Mouse (Mus musculus) embryonic facial prominence, embryonic 11.5 days (tissue): ENCODE results near the gene Scn4b. TPM values are rescaled to one million over a fixed set of nuclear protein-coding genes. Genes with fewer than 3 reads are reported as not detected.

Experiments
- ATAC-seq: fragments of 200-750 bp; cut with Nextera tagmentation; replicated peaks from 2 replicates; pipeline ENCODE4 v1.8.0; 2017; ENCODE audit warnings: low read depth; ENCODE audit not compliant: insufficient number of reproducible peaks, low FRiP score, low TSS enrichment
- DNase-seq: peaks from one replicate; pipeline ENCODE4 v3.0.0-alpha.2; 2015; ENCODE audit warnings: low spot score
- H3K27ac ChIP-seq: fragments of 300-500 bp; sonication (generic); replicated peaks from 2 replicates; pipeline ENCODE4 v1.5.1; 2014; ENCODE audit warnings: mild to moderate bottlenecking, low read depth, low read length, control low read depth
- H3K27me3 ChIP-seq: fragments of 300-500 bp; sonication (generic); 2 replicates; pipeline ENCODE4 v1.6.1; 2014; ENCODE audit warnings: mild to moderate bottlenecking, low read length, moderate library complexity, mixed read lengths; ENCODE audit not compliant: control insufficient read depth, insufficient read depth
- H3K36me3 ChIP-seq: fragments of 300-500 bp; sonication (generic); replicated peaks from 2 replicates; pipeline ENCODE4 v1.6.1; 2014; ENCODE audit warnings: low read depth, mild to moderate bottlenecking, low read length, moderate library complexity, mixed read lengths; ENCODE audit not compliant: control insufficient read depth, insufficient read depth
- H3K4me1 ChIP-seq: fragments of 300-500 bp; sonication (generic); 2 replicates; pipeline ENCODE4 v1.6.1; 2014; ENCODE audit warnings: low read length, mixed read lengths; ENCODE audit not compliant: control insufficient read depth, insufficient read depth
- H3K4me2 ChIP-seq: fragments of 300-500 bp; sonication (generic); 2 replicates; pipeline ENCODE4 v1.6.1; 2014; ENCODE audit warnings: low read depth, mild to moderate bottlenecking, control low read depth, low read length, moderate library complexity
- H3K4me3 ChIP-seq: fragments of 300-500 bp; sonication (generic); 2 replicates; pipeline ENCODE4 v1.5.1; 2014; ENCODE audit warnings: low read depth, low read length, control low read depth
- H3K9ac ChIP-seq: fragments of 300-500 bp; sonication (generic); replicated peaks from 2 replicates; pipeline ENCODE4 v1.6.1; 2014; ENCODE audit warnings: mild to moderate bottlenecking, control low read depth, low read length
- H3K9me3 ChIP-seq: fragments of 300-500 bp; sonication (generic); replicated peaks from 2 replicates; pipeline ENCODE4 v1.6.1; 2016; ENCODE audit warnings: mild to moderate bottlenecking, low read length, inconsistent platforms, mixed read lengths; ENCODE audit not compliant: control insufficient read depth
- WGBS: fragments of 180-500 bp; shearing (Covaris S2); extraction: QIAGEN DNeasy Blood & Tissue Kit; methylation state at CpG from one replicate; pipeline ENCODE4 v1.1.7; 2014; 5-methylcytosine and 5-hydroxymethylcytosine counted together
- polyA plus RNA-seq: library from polyadenylated mRNA; unstranded; fragments of >200 nt; fragmentation: Nextera tagmentation; extraction: Ambion mirVana; gene quantifications from 2 replicates; pipeline ENCODE4 v1.2.1, GENCODE M21; 2014

Gene Scn4b
- polyA plus RNA-seq, 1 experiment from 2014 or later, result 0.21 TPM

DNA sequence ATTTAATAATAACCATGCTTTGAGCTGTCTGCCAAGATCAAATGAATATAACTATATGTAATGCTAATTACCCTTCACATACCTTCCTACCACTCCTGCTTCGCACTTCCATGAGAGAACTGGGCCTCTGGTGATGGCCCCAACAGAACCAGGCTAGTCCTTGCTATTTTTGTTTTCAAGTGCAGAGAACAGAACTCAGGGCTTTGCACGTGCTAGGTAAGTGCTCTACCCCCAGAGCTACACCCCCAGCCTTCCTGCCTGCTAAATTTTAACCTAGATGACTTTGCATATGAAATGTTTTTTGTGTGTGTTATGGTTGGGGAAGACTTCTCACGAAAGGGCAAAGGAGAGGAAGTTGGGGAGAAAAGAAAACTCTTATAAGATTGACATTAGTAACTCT, 44.3 kb downstream of the Scn4b start:
- no peak overlapping the region for H3K4me2 ChIP-seq
- DNase-seq (no peak), ATAC-seq (no peak)
- H3K9me3 ChIP-seq, result no peaks in the 10 kb centered on the region
- WGBS, result 65% methylated on average over 3 of the region's 3 CpGs
- H3K4me1 ChIP-seq, result no peaks in the 10 kb centered on the region
- no peak overlapping the region for H3K9ac ChIP-seq
- H3K4me3 ChIP-seq, result no peak overlapping the region
- no peaks in the 10 kb centered on the region for H3K27me3 ChIP-seq
- no peaks in the 10 kb centered on the region for H3K36me3 ChIP-seq
- no peak overlapping the region for H3K27ac ChIP-seq

DNA sequence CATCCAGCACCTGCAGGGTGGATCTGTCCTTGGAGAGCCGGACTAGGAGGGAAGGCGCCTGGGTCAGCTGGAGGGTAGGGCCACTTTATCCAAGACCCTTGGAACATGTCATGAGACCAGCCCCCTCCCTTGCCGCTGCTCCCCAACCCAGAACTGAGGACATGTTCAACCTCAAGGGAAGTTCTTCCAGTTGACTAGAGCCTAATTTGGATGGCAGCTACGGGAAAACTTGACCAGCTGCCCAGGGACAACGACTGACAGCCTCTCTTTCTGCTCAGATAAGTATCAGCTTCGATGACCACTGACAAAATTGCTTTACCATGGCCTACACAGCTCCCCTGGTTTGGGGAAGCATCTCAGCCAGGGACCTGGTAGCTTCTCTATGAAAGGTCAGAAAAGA, 45.1 kb downstream of the Scn4b start:
- H3K4me3 ChIP-seq, result no peak overlapping the region
- H3K27me3 ChIP-seq, result no peaks in the 10 kb centered on the region
- DNase-seq (no peak), ATAC-seq (no peak)
- 87% methylated on average over 6 of the region's 6 CpGs for WGBS
- H3K36me3 ChIP-seq, result no peaks in the 10 kb centered on the region
- no peaks in the 10 kb centered on the region for H3K4me1 ChIP-seq
- H3K9me3 ChIP-seq, result no peaks in the 10 kb centered on the region
- no peak overlapping the region for H3K27ac ChIP-seq
- H3K4me2 ChIP-seq, result no peak overlapping the region
- H3K9ac ChIP-seq, result no peak overlapping the region

DNA sequence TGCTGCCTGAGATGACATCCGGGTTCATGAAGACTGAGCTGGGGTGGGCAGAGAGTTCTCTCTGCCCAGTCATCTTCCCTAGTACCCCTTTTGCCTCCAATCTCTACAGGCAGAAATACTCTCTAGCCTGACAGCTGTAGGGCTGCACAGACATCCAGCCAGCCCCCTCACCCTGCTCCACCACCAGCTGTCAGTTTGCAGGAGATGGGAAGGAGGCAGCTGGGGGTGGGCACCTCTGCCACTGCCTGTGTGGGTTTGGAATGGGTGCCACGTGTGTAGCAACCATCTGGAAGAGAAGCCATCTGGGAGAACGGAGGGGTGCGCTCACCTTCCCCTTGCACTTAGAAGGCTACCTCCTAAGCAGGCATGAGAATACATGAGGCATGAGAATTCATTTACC, 47.1 kb downstream of the Scn4b start:
- Histone ChIP-seq H3K27ac (no peak overlapping the region), H3K27me3 (no peaks in the 10 kb centered on the region), H3K9me3 (no peaks in the 10 kb centered on the region), H3K4me3 (no peak overlapping the region), H3K9ac (no peak overlapping the region), H3K4me1 (no peaks in the 10 kb centered on the region), H3K4me2 (no peak overlapping the region), H3K36me3 (no peaks in the 10 kb centered on the region)
- WGBS, result 72% methylated on average over 4 of the region's 4 CpGs
- DNase-seq, result no peak
- ATAC-seq, result no peak

GRCm38 (mm10) chr9:45188570-45189563, 50.7 kb downstream of the Scn4b start:
- WGBS, result 89% methylated on average over 10 of the region's 10 CpGs
- Histone ChIP-seq H3K9me3 (no peaks in the 10 kb centered on the region), H3K27me3 (no peaks in the 10 kb centered on the region), H3K4me1 (no peaks in the 10 kb centered on the region), H3K36me3 (no peaks in the 10 kb centered on the region), H3K4me3 (no peak overlapping the region), H3K4me2 (no peak overlapping the region), H3K9ac (no peak overlapping the region), H3K27ac (no peak overlapping the region)
- ATAC-seq (no peak), DNase-seq (no peak)

DNA sequence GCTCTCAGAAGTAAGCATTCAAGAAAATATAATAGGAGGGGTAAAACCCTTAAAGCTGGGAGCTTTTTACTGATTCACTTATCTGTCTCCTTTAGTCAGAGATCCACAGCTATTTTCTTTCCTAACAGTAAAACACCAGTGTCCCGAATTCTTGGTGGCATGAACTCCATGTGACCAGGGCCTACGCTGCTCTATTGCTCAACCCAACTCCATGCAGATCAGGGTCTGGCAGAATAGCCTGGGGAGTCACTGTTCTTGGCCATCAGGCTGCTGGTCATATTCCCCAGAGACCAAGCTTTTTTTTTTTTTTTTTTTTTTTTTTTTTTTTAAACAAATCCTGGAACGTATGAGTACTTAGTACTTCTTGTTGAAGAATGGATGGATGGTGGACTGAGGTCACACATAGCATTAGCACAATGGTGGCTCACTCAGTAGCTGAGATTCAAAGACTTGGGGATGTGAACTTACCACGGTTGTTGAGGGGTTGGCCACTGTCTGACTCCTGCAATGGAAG, 51.5 kb downstream of the Scn4b start:
- H3K27me3 ChIP-seq, result no peaks in the 10 kb centered on the region
- H3K9ac ChIP-seq, result no peak overlapping the region
- H3K4me3 ChIP-seq, result no peak overlapping the region
- no peaks in the 10 kb centered on the region for H3K4me1 ChIP-seq
- WGBS, result 87% methylated on average over 4 of the region's 4 CpGs
- H3K4me2 ChIP-seq, result no peak overlapping the region
- no peak for DNase-seq
- no peaks in the 10 kb centered on the region for H3K36me3 ChIP-seq
- no peak overlapping the region for H3K27ac ChIP-seq
- no peaks in the 10 kb centered on the region for H3K9me3 ChIP-seq
- ATAC-seq, result no peak

DNA sequence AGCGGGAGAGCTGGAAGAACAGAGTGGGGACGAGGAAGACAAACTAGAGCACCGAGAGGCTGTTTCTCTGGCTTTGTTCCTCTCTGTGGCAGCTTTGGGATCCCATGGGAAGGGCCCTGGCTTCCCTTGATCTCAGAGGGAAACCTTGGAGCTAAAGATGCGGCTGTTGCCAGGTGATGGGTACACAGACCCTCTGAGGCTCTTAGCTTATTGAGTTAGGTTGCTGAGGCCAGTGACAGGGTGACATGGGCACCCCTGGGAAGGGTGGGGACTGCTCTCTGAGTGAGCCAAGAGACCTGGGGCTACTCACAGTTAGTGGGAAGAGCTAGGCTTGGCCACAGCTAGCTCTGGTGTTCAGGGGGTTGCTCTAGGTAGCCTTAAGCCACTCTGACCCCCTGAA, 57.3 kb downstream of the Scn4b start:
- no peaks in the 10 kb centered on the region for H3K4me1 ChIP-seq
- H3K4me2 ChIP-seq, result no peak overlapping the region
- DNase-seq (no peak), ATAC-seq (no peak)
- no peaks in the 10 kb centered on the region for H3K9me3 ChIP-seq
- H3K27me3 ChIP-seq, result no peaks in the 10 kb centered on the region
- H3K36me3 ChIP-seq, result no peaks in the 10 kb centered on the region
- no peak overlapping the region for H3K4me3 ChIP-seq
- H3K27ac ChIP-seq, result no peak overlapping the region
- no peak overlapping the region for H3K9ac ChIP-seq
- 77% methylated on average over 4 of the region's 4 CpGs for WGBS

DNA sequence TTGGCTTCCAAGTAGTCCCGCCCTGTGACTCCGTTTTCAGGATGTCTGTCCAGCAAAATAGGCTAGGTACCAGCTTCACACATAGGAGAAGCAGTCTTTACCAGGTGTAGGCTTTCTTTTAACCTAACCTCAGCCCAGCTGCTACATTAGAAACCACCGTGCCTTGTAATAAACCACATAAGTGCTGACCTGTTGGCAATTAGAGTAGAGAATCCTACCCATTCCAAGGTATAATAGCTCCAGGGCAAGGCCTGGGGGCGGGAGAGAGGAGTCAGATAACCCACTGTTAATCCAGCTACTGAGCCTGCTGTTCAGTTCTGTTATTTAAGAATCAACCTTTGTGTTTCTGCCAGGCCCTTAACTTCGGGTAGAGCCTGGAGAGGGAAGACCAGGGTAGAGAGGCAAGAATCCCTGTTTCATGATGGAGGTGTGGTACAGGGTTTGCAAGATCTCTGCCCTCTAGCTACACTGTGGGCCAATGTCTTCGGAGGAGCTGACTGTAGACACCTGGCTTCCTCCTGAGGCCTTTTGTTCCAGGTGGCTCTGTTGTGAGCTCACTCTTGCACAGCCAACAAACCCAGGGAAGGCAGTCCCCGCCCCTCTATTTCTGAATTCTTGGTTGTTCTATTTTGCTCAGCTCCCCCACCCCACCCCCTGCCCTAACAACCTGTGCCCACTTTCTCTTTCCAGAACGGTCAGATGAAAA, 58.1 kb downstream of the Scn4b start:
- DNase-seq, result peak; percentile 5
- Histone ChIP-seq H3K36me3 (no peaks in the 10 kb centered on the region), H3K4me3 (no peak overlapping the region), H3K27ac (no peak overlapping the region), H3K4me2 (no peak overlapping the region), H3K27me3 (no peaks in the 10 kb centered on the region), H3K4me1 (no peaks in the 10 kb centered on the region), H3K9ac (no peak overlapping the region), H3K9me3 (no peaks in the 10 kb centered on the region)
- WGBS, result 67% methylated on average over 8 of the region's 8 CpGs
- ATAC-seq, result no peak

GRCm38 (mm10) chr9:45197549-45197948, 59.4 kb downstream of the Scn4b start:
- ATAC-seq (no peak), DNase-seq (no peak)
- Histone ChIP-seq H3K27me3 (no peaks in the 10 kb centered on the region), H3K4me3 (no peak overlapping the region), H3K4me1 (no peaks in the 10 kb centered on the region), H3K4me2 (no peak overlapping the region), H3K9ac (no peak overlapping the region), H3K9me3 (no peaks in the 10 kb centered on the region), H3K36me3 (no peaks in the 10 kb centered on the region), H3K27ac (no peak overlapping the region)
- 88% methylated on average over 5 of the region's 5 CpGs for WGBS
